Mouse (Mus musculus) erythroblast, embryonic 14.5 days (primary cell): ENCODE measurements around the gene Slc22a5.
"Not testable (repeated sequence)": the region's sequence is repeated elsewhere in the genome, so short reads cannot be mapped to it uniquely, and the experiment has no call there.

Experiments used
- GATA1 ChIP-seq: IDR thresholded peaks from 2 replicates; pipeline ENCODE4 v1.6.1; 2012; ENCODE audit warnings: low read length, inconsistent platforms, mixed read lengths
- TAL1 ChIP-seq: IDR thresholded peaks from 3 replicates; pipeline ENCODE4 v1.6.1; 2012; ENCODE audit warnings: low read length, inconsistent platforms, mixed read lengths

GRCm38 (mm10) chr11:53931944-53932318 is 40.5 kb upstream of the Slc22a5 start:
- not testable (repeated sequence) for TF ChIP-seq GATA1, TAL1
